Mouse (Mus musculus): ENCODE results near the gene Mta3. TPM values are rescaled to one million over a fixed set of nuclear protein-coding genes. Genes with fewer than 3 reads are reported as not detected.

The Mta3 gene
- polyA plus RNA-seq, 1 experiment from 2014 or later, result 41.0 TPM

DNA sequence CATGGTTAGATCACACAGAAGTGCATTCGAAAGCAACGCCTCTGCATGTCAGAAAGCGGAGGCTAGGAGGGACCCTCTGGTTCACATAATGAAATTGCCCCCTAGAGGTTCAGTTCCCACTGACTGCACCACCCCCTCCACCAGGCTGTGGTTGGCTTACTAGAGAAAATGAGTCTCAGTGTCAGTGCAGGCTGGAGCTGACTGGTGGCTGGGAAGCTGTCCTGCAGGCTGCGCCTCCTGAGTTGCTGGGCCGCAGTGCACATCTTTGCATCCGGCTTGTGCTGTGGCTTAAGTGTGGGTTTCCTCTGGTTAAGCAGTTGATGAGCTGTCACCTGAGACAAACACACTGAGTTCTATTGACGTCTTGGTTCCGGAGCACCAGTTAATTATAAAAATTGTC lies 66.7 kb downstream of the Mta3 start:
- no peak overlapping the region for H3K4me2 ChIP-seq
- H3K27me3 ChIP-seq (ENCODE audit: insufficient read depth, low read length), result no peaks in the 10 kb centered on the region
- peak; percentile 22 for DNase-seq
- no peak overlapping the region for H3K27ac ChIP-seq (ENCODE audit: low read depth)
- WGBS, result 71% methylated on average over 8 of the region's 8 CpGs
- H3K9ac ChIP-seq, result no peak overlapping the region
- no peaks in the 10 kb centered on the region for H3K4me1 ChIP-seq (ENCODE audit: insufficient read depth)
- peaks cover 21% of the 10 kb centered on the region; the same call in 1 of the 2 replicates for H3K36me3 ChIP-seq (ENCODE audit: insufficient read depth)
- ATAC-seq (ENCODE audit: insufficient read depth), result peak; percentile 35; the same call in 1 of the 2 replicates
- H3K9me3 ChIP-seq (ENCODE audit: low read depth, low read length), result no peaks in the 10 kb centered on the region
- no peak overlapping the region for H3K4me3 ChIP-seq (ENCODE audit: low read depth, low read length)
- peak; percentile 25; the same call in 1 of the 2 replicates for TF ChIP-seq CTCF (IDR thresholded peaks at IDR 0.05; ENCODE audit: low read depth)

DNA sequence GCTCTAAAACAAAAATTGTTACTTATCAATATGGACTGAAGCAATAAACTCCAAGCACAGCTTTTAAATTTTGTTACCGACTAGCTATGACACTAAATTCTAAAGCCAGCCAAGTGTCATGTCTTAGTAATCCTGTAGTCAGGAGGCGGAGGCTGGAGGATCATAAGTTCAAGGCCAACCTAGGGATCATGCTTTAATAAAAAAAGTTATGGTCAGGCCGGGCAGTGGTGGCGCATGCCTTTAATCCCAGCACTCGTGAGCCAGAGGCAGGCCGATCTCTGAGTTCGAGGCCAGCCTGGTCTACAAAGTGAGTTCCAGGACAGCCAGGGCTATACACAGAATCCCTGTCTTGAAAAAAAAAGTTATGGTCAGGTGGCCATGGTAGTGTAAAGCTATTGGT lies 71.0 kb downstream of the Mta3 start:
- H3K27ac ChIP-seq (ENCODE audit: low read depth), result no peak overlapping the region
- no peak overlapping the region for H3K4me2 ChIP-seq
- H3K4me1 ChIP-seq (ENCODE audit: insufficient read depth), result no peaks in the 10 kb centered on the region
- DNase-seq (no peak), ATAC-seq (ENCODE audit: insufficient read depth) (no peak)
- TF ChIP-seq CTCF (IDR thresholded peaks at IDR 0.05; ENCODE audit: low read depth), result no peak
- peaks cover 14% of the 10 kb centered on the region; the same call in 1 of the 2 replicates for H3K36me3 ChIP-seq (ENCODE audit: insufficient read depth)
- no peak overlapping the region for H3K9ac ChIP-seq
- whole genome bisulfite sequencing, result 95% methylated on average over 7 of the region's 7 CpGs
- H3K4me3 ChIP-seq (ENCODE audit: low read depth, low read length), result no peak overlapping the region
- H3K27me3 ChIP-seq (ENCODE audit: insufficient read depth, low read length), result no peaks in the 10 kb centered on the region
- H3K9me3 ChIP-seq (ENCODE audit: low read depth, low read length), result no peaks in the 10 kb centered on the region

DNA sequence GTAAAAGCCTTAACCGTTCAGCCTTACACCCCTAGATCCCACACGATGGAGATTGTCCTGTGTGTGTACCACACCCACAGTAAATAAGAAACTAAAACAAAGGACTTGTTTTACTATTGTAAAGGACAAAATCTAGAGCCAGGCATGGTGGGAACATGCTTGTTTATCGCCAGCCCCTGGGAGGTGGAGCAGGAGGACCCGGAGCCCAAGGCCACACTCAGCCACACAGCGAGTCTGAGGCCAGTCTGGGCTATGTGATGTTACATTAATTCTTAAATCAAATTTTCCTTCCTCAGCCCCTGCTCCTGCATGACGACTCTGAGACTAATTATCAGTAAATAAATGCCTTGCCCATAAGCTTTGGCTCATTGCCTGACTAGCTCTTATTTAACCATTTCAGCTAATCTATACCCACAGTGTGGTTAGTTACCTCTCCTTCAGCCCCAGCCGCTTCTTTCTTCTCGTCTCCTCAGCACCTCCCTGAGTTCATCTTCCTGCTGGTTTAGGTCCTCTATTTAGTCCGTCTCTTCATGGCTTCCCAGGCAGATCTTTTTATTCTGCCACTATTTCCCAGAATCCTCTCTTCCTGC lies 71.6 kb downstream of the Mta3 start:
- Histone ChIP-seq H3K27ac (ENCODE audit: low read depth) (no peak overlapping the region), H3K9me3 (ENCODE audit: low read depth, low read length) (no peaks in the 10 kb centered on the region), H3K36me3 (ENCODE audit: insufficient read depth) (peaks cover 14% of the 10 kb centered on the region; the same call in 1 of the 2 replicates), H3K4me1 (ENCODE audit: insufficient read depth) (no peaks in the 10 kb centered on the region), H3K9ac (no peak overlapping the region), H3K4me2 (no peak overlapping the region), H3K4me3 (ENCODE audit: low read depth, low read length) (no peak overlapping the region), H3K27me3 (ENCODE audit: insufficient read depth, low read length) (no peaks in the 10 kb centered on the region)
- DNase-seq (no peak), ATAC-seq (ENCODE audit: insufficient read depth) (no peak)
- 83% methylated on average over 9 of the region's 9 CpGs for WGBS
- TF ChIP-seq CTCF (IDR thresholded peaks at IDR 0.05; ENCODE audit: low read depth), result no peak

DNA sequence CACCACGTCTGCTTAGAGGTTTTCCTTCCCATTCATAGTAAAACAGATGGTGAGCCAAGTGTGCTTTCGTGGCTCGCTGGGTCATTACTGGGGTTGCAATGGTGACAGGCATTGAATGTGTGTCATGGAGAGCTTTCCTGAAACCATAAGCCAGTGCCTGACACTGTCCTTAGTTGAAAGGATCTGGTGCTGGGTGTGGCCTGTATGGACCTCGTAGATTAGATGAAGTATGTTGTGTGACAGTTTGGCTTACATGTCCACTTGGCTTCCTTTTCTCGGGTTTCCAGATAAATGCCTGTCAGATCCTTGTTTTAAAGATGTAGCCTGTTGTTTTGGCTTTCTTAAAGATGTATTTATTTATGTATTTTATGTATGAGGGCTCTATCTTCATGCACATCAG lies 74.3 kb downstream of the Mta3 start:
- no peak overlapping the region for H3K4me3 ChIP-seq (ENCODE audit: low read depth, low read length)
- no peak overlapping the region for H3K9ac ChIP-seq
- no peak for TF ChIP-seq CTCF (IDR thresholded peaks at IDR 0.05; ENCODE audit: low read depth)
- H3K4me2 ChIP-seq, result no peak overlapping the region
- 71% methylated on average over 5 of the region's 5 CpGs for WGBS
- no peak overlapping the region for H3K27ac ChIP-seq (ENCODE audit: low read depth)
- H3K36me3 ChIP-seq (ENCODE audit: insufficient read depth), result peaks cover 26% of the 10 kb centered on the region; the same call in 1 of the 2 replicates
- ATAC-seq (ENCODE audit: insufficient read depth) (no peak), DNase-seq (no peak)
- no peaks in the 10 kb centered on the region for H3K4me1 ChIP-seq (ENCODE audit: insufficient read depth)
- H3K27me3 ChIP-seq (ENCODE audit: insufficient read depth, low read length), result no peaks in the 10 kb centered on the region
- no peaks in the 10 kb centered on the region for H3K9me3 ChIP-seq (ENCODE audit: low read depth, low read length)

DNA sequence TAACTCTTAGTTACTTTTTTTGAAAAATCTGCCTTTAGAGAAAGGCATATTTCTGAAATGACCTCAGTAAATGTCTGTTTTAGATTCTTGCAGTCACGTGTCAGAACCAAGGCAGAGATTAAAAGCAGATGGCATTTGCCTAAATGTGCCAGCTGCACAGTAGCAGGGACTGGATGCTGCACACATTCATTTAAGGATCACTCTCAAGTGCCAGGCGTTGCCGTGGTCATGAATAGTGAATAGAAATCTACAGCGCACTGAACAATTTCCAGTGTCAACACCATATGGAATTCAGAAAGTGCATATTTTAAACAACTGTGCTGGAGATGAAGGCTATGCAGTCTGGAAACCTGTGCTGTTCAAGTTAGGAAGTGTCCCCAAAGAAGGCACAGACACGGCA lies 76.8 kb downstream of the Mta3 start:
- Histone ChIP-seq H3K4me3 (ENCODE audit: low read depth, low read length) (no peak overlapping the region), H3K27me3 (ENCODE audit: insufficient read depth, low read length) (no peaks in the 10 kb centered on the region), H3K9me3 (ENCODE audit: low read depth, low read length) (no peaks in the 10 kb centered on the region), H3K9ac (no peak overlapping the region), H3K4me2 (no peak overlapping the region), H3K36me3 (ENCODE audit: insufficient read depth) (peaks cover 20% of the 10 kb centered on the region; the same call in 1 of the 2 replicates), H3K27ac (ENCODE audit: low read depth) (peak overlapping the region; percentile 46), H3K4me1 (ENCODE audit: insufficient read depth) (no peaks in the 10 kb centered on the region)
- ATAC-seq (ENCODE audit: insufficient read depth) (0 out of 2 replicates have a peak, but pooled peaks have one; percentile 21), DNase-seq (peak; percentile 56)
- TF ChIP-seq CTCF (IDR thresholded peaks at IDR 0.05; ENCODE audit: low read depth), result no peak
- WGBS, result 49% methylated on average over 5 of the region's 5 CpGs

DNA sequence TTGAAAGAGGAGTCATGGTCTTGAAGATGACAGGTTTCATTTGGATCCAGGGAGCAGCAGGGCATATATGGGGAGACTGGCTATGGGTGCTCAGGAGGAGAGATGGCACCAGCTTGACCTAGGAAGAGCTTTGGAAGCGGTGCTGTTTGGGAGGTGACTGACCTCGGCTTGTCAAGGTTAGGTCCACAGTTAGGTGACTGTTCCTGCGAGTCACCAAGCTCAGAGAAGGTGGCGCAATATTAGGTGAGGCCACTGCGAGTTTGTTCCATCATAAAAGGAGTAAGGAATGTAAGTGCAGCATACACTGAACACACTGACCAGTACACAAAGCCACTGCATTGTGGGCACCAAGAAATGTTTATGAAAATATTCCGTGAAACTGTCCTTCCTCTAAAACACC lies 80.5 kb downstream of the Mta3 start:
- ATAC-seq (ENCODE audit: insufficient read depth), result no peak
- Histone ChIP-seq H3K4me3 (ENCODE audit: low read depth, low read length) (no peak overlapping the region), H3K36me3 (ENCODE audit: insufficient read depth) (peaks cover 14% of the 10 kb centered on the region; the same call in 1 of the 2 replicates), H3K9ac (no peak overlapping the region), H3K9me3 (ENCODE audit: low read depth, low read length) (no peaks in the 10 kb centered on the region), H3K27me3 (ENCODE audit: insufficient read depth, low read length) (no peaks in the 10 kb centered on the region), H3K4me2 (no peak overlapping the region), H3K27ac (ENCODE audit: low read depth) (no peak overlapping the region), H3K4me1 (ENCODE audit: insufficient read depth) (no peaks in the 10 kb centered on the region)
- 93% methylated on average over 6 of the region's 6 CpGs for WGBS
- DNase-seq, result no peak
- TF ChIP-seq CTCF (IDR thresholded peaks at IDR 0.05; ENCODE audit: low read depth), result no peak

DNA sequence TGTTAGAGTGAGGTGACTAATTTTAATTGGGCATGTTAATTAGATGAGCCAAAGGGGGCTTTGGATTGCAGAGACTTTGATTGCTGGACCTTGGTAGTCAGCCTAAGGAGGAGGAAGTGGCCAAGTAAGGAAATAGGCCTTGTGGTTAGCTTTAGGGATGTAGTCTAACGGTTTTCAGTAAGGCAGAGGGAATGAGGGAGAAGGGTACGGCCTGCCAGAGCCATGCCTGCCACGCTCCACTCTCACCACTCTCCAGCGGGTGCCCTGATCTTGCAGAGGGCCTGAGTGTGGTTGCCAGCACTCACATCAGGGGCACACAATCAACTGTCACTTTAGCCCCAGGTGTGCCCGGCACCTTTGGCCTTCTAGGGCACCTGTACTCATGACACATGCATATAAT lies 84.2 kb downstream of the Mta3 start:
- Histone ChIP-seq H3K9me3 (ENCODE audit: low read depth, low read length) (no peaks in the 10 kb centered on the region), H3K4me2 (no peak overlapping the region), H3K36me3 (ENCODE audit: insufficient read depth) (peaks cover 15% of the 10 kb centered on the region), H3K4me3 (ENCODE audit: low read depth, low read length) (no peak overlapping the region), H3K4me1 (ENCODE audit: insufficient read depth) (no peaks in the 10 kb centered on the region), H3K27ac (ENCODE audit: low read depth) (no peak overlapping the region), H3K27me3 (ENCODE audit: insufficient read depth, low read length) (no peaks in the 10 kb centered on the region), H3K9ac (no peak overlapping the region)
- 83% methylated on average over 5 of the region's 5 CpGs for WGBS
- ATAC-seq (ENCODE audit: insufficient read depth) (no peak), DNase-seq (no peak)
- no peak for TF ChIP-seq CTCF (IDR thresholded peaks at IDR 0.05; ENCODE audit: low read depth)

All from lung, embryonic 14.5 days (tissue).